Mouse (Mus musculus): ENCODE measurements around the gene Cbx5. TPM values are rescaled to one million over a fixed set of nuclear protein-coding genes. Genes with fewer than 3 reads are reported as not detected.

Gene Cbx5
- polyA plus RNA-seq, 1 experiment from 2014 or later: 70.4 TPM

- Histone ChIP-seq H3K36me3 (ENCODE audit: control insufficient read depth, insufficient read depth, low read length) (no peaks in the 10 kb centered on the region), H3K27me3 (replicated peaks; ENCODE audit: control insufficient read depth, insufficient read depth, low read length) (peaks cover 44% of the 10 kb centered on the region), H3K9ac (ENCODE audit: low read depth, low read length) (no peak overlapping the region), H3K9me3 (ENCODE audit: control insufficient read depth, low read length) (no peaks in the 10 kb centered on the region), H3K27ac (ENCODE audit: low read length) (no peak overlapping the region), H3K4me1 (ENCODE audit: control insufficient read depth, insufficient read depth, low read length) (peaks cover 3% of the 10 kb centered on the region), H3K4me3 (ENCODE audit: low read length) (no peak overlapping the region), H3K4me2 (ENCODE audit: low read depth, low read length) (no peak overlapping the region)
- ATAC-seq: no peak
- WGBS: 79% methylated on average over 11 of the region's 11 CpGs
Observed at GRCm38 (mm10) chr15:103145635-103146299, 93.8 kb downstream of the Cbx5 start.

GRCm38 (mm10) chr15:103144176-103144575 is 95.4 kb downstream of the Cbx5 start:
- Histone ChIP-seq H3K4me2 (ENCODE audit: low read depth, low read length) (no peak overlapping the region), H3K36me3 (ENCODE audit: control insufficient read depth, insufficient read depth, low read length) (no peaks in the 10 kb centered on the region), H3K4me3 (ENCODE audit: low read length) (no peak overlapping the region), H3K27ac (ENCODE audit: low read length) (no peak overlapping the region), H3K4me1 (ENCODE audit: control insufficient read depth, insufficient read depth, low read length) (peaks cover 3% of the 10 kb centered on the region), H3K9ac (ENCODE audit: low read depth, low read length) (no peak overlapping the region), H3K9me3 (ENCODE audit: control insufficient read depth, low read length) (no peaks in the 10 kb centered on the region), H3K27me3 (replicated peaks; ENCODE audit: control insufficient read depth, insufficient read depth, low read length) (peaks cover 49% of the 10 kb centered on the region)
- WGBS: 42% methylated on average over 3 of the region's 3 CpGs
- ATAC-seq: no peak

MicroRNA genes within 50 kb of the gene (microRNA counts, 519-probe panel; counts per million panel counts)
- 3,028 counts per million, percentile 77 among the panel's probes with 10 or more counts for microRNA mmu-miR-148b

Small RNA genes within 50 kb of the gene (microRNA-seq; reads per million reads assigned to microRNA genes)
- 237 reads per million, percentile 59 among the genes with 10 or more reads in this experiment for gene Mir148b

Other genes starting within 250 kb of the Cbx5 start
- gene Hoxc8, start 249.2 kb downstream of the Cbx5 start, polyA plus RNA-seq (2015; fragmentation: Nextera tagmentation; extraction: Ambion mirVana): 4.5 and 4.9 TPM in 2 replicates
- gene Hoxc6, start 241.6 kb downstream of the Cbx5 start, polyA plus RNA-seq (2015; fragmentation: Nextera tagmentation; extraction: Ambion mirVana): 3.2 and 4.0 TPM in 2 replicates
- gene Hoxc4, start 220.9 kb downstream of the Cbx5 start, polyA plus RNA-seq (2015; fragmentation: Nextera tagmentation; extraction: Ambion mirVana): 8.8 and 9.7 TPM in 2 replicates
- gene Smug1, start 72.7 kb downstream of the Cbx5 start, polyA plus RNA-seq (2015; fragmentation: Nextera tagmentation; extraction: Ambion mirVana): 20.2 and 22.1 TPM in 2 replicates
- 472 and 503 TPM in 2 replicates for gene Hnrnpa1, start 616 bp upstream of the Cbx5 start, polyA plus RNA-seq (2015; fragmentation: Nextera tagmentation; extraction: Ambion mirVana)
- gene Nfe2, start 18.6 kb upstream of the Cbx5 start, polyA plus RNA-seq (2015; fragmentation: Nextera tagmentation; extraction: Ambion mirVana): 3.4 and 5.2 TPM in 2 replicates
- 297 and 298 TPM in 2 replicates for gene Copz1, start 32.9 kb upstream of the Cbx5 start, polyA plus RNA-seq (2015; fragmentation: Nextera tagmentation; extraction: Ambion mirVana)
- gene Gpr84, start 70.8 kb upstream of the Cbx5 start, polyA plus RNA-seq (2015; fragmentation: Nextera tagmentation; extraction: Ambion mirVana): 0.09 and 0.20 TPM in 2 replicates
- 3.6 and 4.1 TPM in 2 replicates for gene Zfp385a, start 100.3 kb upstream of the Cbx5 start, polyA plus RNA-seq (2015; fragmentation: Nextera tagmentation; extraction: Ambion mirVana)
- 40.3 and 43.0 TPM in 2 replicates for gene Itga5, start 126.9 kb upstream of the Cbx5 start, polyA plus RNA-seq (2015; fragmentation: Nextera tagmentation; extraction: Ambion mirVana)
- gene Gtsf1, start 190.7 kb upstream of the Cbx5 start, polyA plus RNA-seq (2015; fragmentation: Nextera tagmentation; extraction: Ambion mirVana): not detected in 2 replicates
- gene Gtsf2, start 208.7 kb upstream of the Cbx5 start, polyA plus RNA-seq (2015; fragmentation: Nextera tagmentation; extraction: Ambion mirVana): not detected in 2 replicates
- gene Nckap1l, start 214.0 kb upstream of the Cbx5 start, polyA plus RNA-seq (2015; fragmentation: Nextera tagmentation; extraction: Ambion mirVana): 3.7 and 3.8 TPM in 2 replicates